Mouse (Mus musculus): ENCODE measurements around the gene Zfp120. TPM values are rescaled to one million over a fixed set of nuclear protein-coding genes. Genes with fewer than 3 reads are reported as not detected.
A peak's percentile ranks its signal among the peaks of the same experiment; 100 is the strongest.
"Not testable (repeated sequence)": the region's sequence is repeated elsewhere in the genome, so short reads cannot be mapped to it uniquely, and the experiment has no call there.

Zfp120 gene
- total RNA-seq (2022): 1 to 10 TPM; 7.0 to 9.6 (median 8.3) TPM

DNA sequence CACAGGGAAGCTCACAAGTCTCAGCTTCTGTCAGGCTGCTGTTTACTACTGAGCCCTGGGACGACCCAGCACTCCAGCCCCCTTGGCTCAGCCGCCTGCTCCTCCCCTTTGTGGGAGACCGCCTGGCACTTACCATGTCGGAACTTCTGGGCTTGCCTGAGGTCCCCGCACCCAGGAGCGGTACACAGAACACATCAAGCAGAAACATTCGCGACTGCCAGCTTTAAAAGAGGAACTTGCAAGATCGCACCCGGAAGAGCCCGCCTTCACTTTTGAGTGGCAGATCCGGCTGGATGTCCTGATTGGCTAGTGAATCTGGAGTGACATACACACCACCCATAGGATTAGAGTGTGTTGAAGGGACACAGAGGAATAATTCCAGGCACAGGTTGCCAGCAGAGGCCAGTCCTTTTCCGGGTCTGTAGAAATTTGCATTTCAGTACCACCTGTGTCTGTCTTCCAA is at the start of gene Zfp120:
Zfp120 (minus strand) TSS at position 274 of the 463 bp plus-strand sequence.
- DNase-seq (ENCODE audit: low spot score in 2 of 2): peak; percentile 79 to 84

DNA sequence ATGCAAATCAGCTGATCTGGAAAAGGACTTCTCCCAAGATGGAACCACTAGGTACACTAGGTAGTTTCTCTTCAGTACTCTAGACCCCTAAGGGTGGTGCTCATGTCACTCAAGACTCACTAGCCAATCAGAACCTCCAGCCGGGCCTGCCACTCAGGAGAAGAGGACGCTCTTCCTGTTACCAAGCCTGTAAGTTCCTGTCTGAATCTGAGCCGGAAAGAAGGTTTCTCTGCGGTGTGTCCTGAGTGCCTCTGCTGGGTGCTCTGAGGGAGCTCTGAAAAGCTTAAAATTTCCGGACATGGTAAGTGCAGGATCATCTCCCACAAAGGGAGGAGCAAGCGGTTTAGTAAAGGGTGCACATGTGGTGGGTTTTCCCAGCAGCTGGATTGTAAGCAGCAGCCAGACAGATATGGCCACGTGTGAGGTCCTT is 45.1 kb upstream of the Zfp120 start, which contains the start of gene Gm14139:
Gm14139 (plus strand) TSS at position 186 of the 430 bp plus-strand sequence.
- DNase-seq (ENCODE audit: low spot score in 2 of 2): not testable (repeated sequence)

DNA sequence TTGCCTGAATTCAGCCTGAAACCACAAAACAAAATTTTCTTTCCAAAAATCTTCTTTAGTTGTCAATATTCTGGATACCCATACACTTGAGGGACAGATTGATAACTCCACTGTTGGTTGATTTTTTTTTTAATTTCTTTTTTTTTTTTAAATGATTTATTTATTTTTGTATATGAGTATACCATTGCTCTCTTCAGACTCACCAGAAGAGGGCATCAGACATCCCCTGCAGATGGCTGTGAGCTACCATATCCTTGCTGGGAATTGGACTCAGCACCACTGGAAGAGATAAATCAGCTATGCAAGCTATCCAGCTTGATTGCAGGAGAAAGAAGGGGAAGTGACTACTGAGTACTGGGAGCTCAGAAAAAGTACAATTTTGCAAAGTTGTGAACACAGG is 44.5 kb upstream of the Zfp120 start:
- not testable (repeated sequence) for DNase-seq (ENCODE audit: low spot score in 2 of 2)

DNA sequence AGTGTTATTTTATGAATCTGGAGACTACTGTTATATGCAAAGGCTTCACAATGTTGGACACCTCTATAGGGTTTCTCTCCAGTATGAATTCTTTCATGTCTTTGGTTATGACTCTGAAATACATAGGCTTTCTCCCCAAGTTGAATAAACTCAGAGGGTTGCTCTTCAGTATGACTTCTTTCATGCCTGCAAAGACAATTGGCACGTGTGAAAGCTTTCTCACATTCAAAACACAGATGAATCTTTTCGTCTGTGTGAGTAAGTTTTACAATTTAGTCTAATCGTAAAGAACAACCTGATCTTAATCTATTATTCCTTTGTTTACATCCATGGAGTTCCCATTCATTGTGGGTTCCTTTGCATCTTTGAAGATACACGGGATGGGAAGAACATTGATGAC is 43.1 kb upstream of the Zfp120 start, which contains the start of gene Gm10770:
Gm10770 (minus strand) TSS at position 101 of the 400 bp plus-strand sequence.
- DNase-seq (ENCODE audit: low spot score in 2 of 2): not testable (repeated sequence)

DNA sequence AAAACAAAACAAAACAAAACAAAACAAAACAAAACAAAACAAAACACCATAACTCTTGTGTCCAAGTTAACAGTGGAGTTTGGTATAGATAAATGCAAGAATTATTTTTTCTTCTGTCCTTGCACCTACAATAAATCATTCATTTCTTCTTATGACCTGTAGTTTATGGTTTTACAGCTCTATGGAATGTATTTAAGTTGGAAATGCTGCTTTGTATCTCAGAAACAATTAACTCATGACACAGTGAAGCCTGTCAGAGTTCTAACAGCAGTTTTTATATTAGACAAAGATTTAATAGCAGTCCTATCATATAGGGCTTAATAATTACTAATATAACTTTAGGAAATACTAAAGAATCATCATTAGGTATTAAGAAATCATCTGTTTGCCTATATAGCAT is 37.3 kb upstream of the Zfp120 start:
- DNase-seq (ENCODE audit: low spot score in 2 of 2): no peak

DNA sequence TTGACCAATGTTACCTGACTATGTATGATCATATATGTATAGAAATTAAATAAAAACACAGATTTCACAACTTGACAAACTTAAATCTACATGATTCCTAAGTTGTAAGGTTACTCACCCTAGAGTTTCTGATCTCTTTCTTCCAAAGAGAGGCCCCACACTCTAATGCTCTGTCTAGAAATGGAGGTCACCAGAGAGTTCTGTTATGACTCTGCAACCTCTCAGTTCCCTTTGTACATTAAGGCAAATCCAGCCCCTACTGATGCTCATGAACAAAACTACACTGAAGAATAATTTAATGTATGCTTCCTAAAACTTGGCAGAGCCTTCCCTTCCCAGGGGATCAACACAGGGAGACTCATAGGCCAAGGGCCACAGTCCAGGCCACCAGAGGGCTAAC is 30.2 kb upstream of the Zfp120 start:
- no peak for DNase-seq (ENCODE audit: low spot score in 2 of 2)

GRCm38 (mm10) chr2:150132773-150133172 is 3.7 kb downstream of the Zfp120 start:
- DNase-seq (ENCODE audit: low spot score in 2 of 2): no peak

DNA sequence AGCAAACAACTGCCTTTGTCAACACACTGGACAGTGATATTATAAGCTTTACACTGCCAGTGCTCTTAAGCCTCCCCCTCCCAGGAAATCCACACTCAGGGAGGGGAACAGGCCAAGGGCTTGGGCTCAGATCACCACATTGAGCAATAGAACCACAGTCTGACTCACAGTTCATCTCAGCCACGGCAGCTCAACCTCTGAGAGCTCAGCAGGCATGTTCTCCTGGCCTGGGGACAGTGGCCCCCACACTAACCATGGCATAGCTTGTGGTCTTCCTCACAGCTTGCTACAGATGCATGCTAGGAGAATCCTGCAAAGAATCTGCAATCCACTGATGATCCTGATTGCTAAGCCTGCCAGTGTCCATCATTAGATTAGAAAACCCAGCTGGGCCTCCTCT is 4.5 kb downstream of the Zfp120 start:
- DNase-seq (ENCODE audit: low spot score in 2 of 2): not testable (repeated sequence)

- DNase-seq (ENCODE audit: low spot score in 2 of 2): no peak
Observed at GRCm38 (mm10) chr2:150111247-150111912, 25.1 kb downstream of the Zfp120 start.

GRCm38 (mm10) chr2:150099618-150100017 is 36.9 kb downstream of the Zfp120 start:
- DNase-seq (ENCODE audit: low spot score in 2 of 2): not testable (repeated sequence)

Other genes with a start within 250 kb of the Zfp120 start
- not detected for gene Gm10770, start 43.0 kb upstream of the Zfp120 start, total RNA-seq (2022)
- not detected for gene Gm14139, start 45.0 kb upstream of the Zfp120 start, total RNA-seq (2022)
- 1 to 10 TPM; 1.4 to 1.9 (median 1.6) TPM for gene Zfp937, start 81.4 kb upstream of the Zfp120 start, total RNA-seq (2022)
- gene Gm21994, start 118.9 kb upstream of the Zfp120 start, total RNA-seq (2022): 1 to 10 TPM in 3 of 4 experiments, under 1 TPM in 1; 0.79 to 2.4 (median 2.0) TPM
- gene Gm14124, start 120.8 kb upstream of the Zfp120 start, total RNA-seq (2022): not detected
- gene Gm10130, start 187.0 kb upstream of the Zfp120 start, total RNA-seq (2022): 1 to 10 TPM in 3 of 4 experiments, not detected in 1; 1.5 to 3.0 (median 1.9) TPM
- 1 to 10 TPM in 2 of 4 experiments, under 1 TPM in 2; 0.54 to 1.8 (median 1.1) TPM for gene 3300002I08Rik, start 226.1 kb upstream of the Zfp120 start, total RNA-seq (2022)

Measured in gastrocnemius, adult 8-10 months (tissue).